Mouse (Mus musculus): ENCODE measurements around the gene Gm42957. TPM values are rescaled to one million over a fixed set of nuclear protein-coding genes. Genes with fewer than 3 reads are reported as not detected.
"Not testable (repeated sequence)": the region's sequence is repeated elsewhere in the genome, so short reads cannot be mapped to it uniquely, and the experiment has no call there.

Gm42957 gene
- polyA plus RNA-seq, 1 experiment from 2014 or later = 0.08 TPM

DNA sequence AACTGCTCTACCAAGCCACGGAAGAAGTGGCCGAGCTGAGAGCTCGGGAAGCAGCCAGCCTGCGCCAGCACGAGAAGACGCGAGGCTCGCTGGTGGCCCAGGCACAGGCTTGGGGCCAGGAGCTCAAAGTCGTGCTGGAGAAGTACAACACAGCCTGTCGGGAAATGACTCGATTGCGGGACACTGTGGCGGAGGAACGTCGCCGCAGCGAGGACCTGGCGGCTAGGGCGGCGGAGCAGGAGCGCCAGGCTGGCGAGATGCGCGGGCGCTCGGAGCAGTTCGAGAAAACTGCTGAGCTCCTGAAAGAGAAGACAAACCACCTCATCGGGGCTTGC, 49.5 kb downstream of the Gm42957 start:
- H3K4me3 ChIP-seq = peak overlapping the region; percentile 42
- 19% methylated on average over 28 of the region's 28 CpGs for WGBS
- peaks cover 81% of the 10 kb centered on the region for H3K27me3 ChIP-seq (ENCODE audit: low read depth, poor library complexity, severe bottlenecking)
- H3K36me3 ChIP-seq = no peaks in the 10 kb centered on the region
- H3K27ac ChIP-seq = peak overlapping the region; percentile 14
- DNase-seq (ENCODE audit: low spot score) = peak; percentile 59
- no peaks in the 10 kb centered on the region for H3K9me3 ChIP-seq (replicated peaks)
- H3K4me1 ChIP-seq = peaks cover 16% of the 10 kb centered on the region

DNA sequence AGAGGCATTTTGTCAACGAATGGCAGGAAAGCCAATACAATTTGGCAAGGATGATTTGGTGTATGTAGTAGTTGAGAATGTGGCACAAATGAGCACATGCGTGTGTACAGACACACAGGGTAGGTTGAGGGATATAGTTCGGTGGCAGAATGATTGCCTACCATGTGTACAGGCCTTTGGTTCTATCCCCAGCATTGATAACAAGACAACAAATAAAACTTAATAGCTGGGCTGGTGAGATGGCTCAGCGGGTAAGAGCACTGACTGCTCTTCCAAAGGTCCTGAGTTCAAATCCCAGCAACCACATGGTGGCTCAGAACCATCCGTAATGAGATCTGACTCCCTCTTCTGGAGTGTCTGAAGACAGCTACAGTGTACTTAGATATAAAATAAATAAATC, 50.8 kb downstream of the Gm42957 start:
- not testable (repeated sequence) for H3K36me3 ChIP-seq; H3K4me3 ChIP-seq; H3K9me3 ChIP-seq (replicated peaks); H3K27ac ChIP-seq; DNase-seq (ENCODE audit: low spot score)
- peaks cover 72% of the 10 kb centered on the region for H3K27me3 ChIP-seq (ENCODE audit: low read depth, poor library complexity, severe bottlenecking)
- WGBS = 93% methylated on average over 5 of the region's 5 CpGs
- peaks cover 10% of the 10 kb centered on the region for H3K4me1 ChIP-seq

DNA sequence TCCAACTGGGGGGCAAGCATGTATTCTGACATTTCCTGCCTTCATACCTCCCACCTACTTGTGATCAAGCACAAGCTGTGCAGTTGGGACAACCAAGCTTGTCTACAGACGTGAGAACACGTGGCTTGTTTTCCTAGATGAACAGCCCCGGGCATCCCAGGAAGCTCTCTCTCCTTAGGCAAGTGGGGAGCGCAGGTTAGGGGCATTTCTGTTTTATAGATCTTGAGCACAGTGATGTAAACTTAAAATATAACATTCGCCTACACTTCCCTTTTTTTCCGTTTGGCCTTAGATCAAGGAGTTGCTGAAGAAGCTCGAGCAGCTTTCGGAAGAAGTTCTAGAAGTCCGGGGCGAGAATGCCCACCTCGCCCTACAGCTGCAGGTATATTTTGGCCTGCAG, 53.6 kb downstream of the Gm42957 start:
- 80% methylated on average over 11 of the region's 11 CpGs for WGBS
- Histone ChIP-seq H3K27me3 (ENCODE audit: low read depth, poor library complexity, severe bottlenecking) (peaks cover 44% of the 10 kb centered on the region), H3K9me3 (replicated peaks) (no peaks in the 10 kb centered on the region), H3K27ac (no peak overlapping the region), H3K4me3 (no peak overlapping the region), H3K4me1 (peaks cover 16% of the 10 kb centered on the region), H3K36me3 (no peaks in the 10 kb centered on the region)
- DNase-seq (ENCODE audit: low spot score) = no peak

- WGBS = 65% methylated on average over 3 of the region's 3 CpGs
- DNase-seq (ENCODE audit: low spot score) = no peak
- no peak overlapping the region for H3K4me3 ChIP-seq
- no peaks in the 10 kb centered on the region for H3K9me3 ChIP-seq (replicated peaks)
- peaks cover 9% of the 10 kb centered on the region for H3K4me1 ChIP-seq
- peaks cover 30% of the 10 kb centered on the region for H3K27me3 ChIP-seq (ENCODE audit: low read depth, poor library complexity, severe bottlenecking)
- H3K27ac ChIP-seq = no peak overlapping the region
- H3K36me3 ChIP-seq = no peaks in the 10 kb centered on the region
These were observed 55.0 kb downstream of the Gm42957 start for GRCm38 (mm10) chr3:96690298-96690697.

GRCm38 (mm10) chr3:96692506-96692905, 57.2 kb downstream of the Gm42957 start:
- peaks cover 20% of the 10 kb centered on the region for H3K4me1 ChIP-seq
- 16% methylated on average over 3 of the region's 3 CpGs for WGBS
- no peak overlapping the region for H3K4me3 ChIP-seq
- no peaks in the 10 kb centered on the region for H3K9me3 ChIP-seq (replicated peaks)
- DNase-seq (ENCODE audit: low spot score) = no peak
- H3K27me3 ChIP-seq (ENCODE audit: low read depth, poor library complexity, severe bottlenecking) = peaks cover 17% of the 10 kb centered on the region
- peak overlapping the region; percentile 58; the same call in 1 of the 2 replicates for H3K27ac ChIP-seq
- no peaks in the 10 kb centered on the region for H3K36me3 ChIP-seq

DNA sequence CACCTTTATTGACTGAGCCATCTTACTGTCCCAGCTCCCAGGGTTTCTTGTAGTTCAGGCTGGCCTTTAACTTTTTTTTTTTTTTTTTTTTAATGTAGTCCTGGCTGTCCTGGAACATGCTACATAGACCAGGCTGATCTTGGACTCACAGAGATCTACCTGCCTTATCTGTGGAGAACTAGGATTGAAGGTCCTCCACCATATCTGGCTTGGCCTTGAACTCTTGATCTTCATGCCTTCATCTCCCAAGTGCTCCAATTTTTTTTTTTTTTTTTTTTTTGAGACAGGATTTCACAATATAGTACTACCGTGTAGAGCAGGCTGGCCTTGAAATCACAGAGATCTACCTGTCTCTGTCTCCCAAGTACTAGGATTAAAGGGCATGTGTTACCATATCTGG, 58.3 kb downstream of the Gm42957 start:
- no peak for DNase-seq (ENCODE audit: low spot score)
- H3K27ac ChIP-seq = no peak overlapping the region
- H3K36me3 ChIP-seq = no peaks in the 10 kb centered on the region
- H3K4me3 ChIP-seq = no peak overlapping the region
- no peaks in the 10 kb centered on the region for H3K9me3 ChIP-seq (replicated peaks)
- peaks cover 28% of the 10 kb centered on the region for H3K4me1 ChIP-seq
- peaks cover 16% of the 10 kb centered on the region for H3K27me3 ChIP-seq (ENCODE audit: low read depth, poor library complexity, severe bottlenecking)
- WGBS = 89% methylated on average over 1 of the region's 1 CpGs

DNA sequence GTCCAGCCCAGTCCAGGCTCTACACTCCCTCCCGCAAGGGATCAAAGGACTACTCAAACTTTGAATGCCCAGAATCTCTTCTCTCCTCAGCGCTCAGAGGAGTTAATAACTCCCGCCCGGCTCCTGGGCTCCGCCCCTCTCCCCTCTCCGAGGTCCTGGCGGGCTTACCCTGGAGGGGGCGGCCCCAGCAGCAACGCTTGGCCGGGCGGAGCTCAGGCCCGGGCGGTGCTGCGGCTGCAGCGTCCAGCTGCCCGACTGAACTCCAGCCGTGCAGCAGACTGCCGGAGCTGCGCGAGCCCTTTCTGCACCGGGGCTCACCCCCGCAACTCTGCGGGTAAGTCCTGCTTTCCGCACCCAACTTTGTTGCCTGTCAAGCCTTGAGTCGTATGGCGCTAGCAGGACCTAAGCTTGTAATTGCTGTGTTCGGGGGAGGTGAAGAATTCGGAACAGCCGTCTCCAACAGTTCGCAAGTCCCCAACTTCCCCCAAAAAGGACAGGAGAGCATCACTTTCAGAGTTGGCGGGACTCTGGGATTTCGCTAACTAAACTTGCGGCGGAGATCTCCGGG, 61.0 kb downstream of the Gm42957 start, which contains the start of gene Pias3:
Gene Pias3 (plus strand): TSS at position 187 of the 568 bp plus-strand sequence.
- WGBS = under 1% methylated on average over 35 of the region's 35 CpGs
- Histone ChIP-seq H3K4me3 (peak within 1 kb of the TSS; percentile 95), H3K27ac (peak within 1 kb of the TSS; percentile 98), H3K36me3 (peaks cover 21% of the 10 kb centered on the region), H3K4me1 (peaks cover 38% of the 10 kb centered on the region), H3K27me3 (ENCODE audit: low read depth, poor library complexity, severe bottlenecking) (no peaks in the 10 kb centered on the region), H3K9me3 (replicated peaks) (no peaks in the 10 kb centered on the region)
- peak; percentile 85 for DNase-seq (ENCODE audit: low spot score)

- peaks cover 29% of the 10 kb centered on the region for H3K36me3 ChIP-seq
- no peaks in the 10 kb centered on the region for H3K27me3 ChIP-seq (ENCODE audit: low read depth, poor library complexity, severe bottlenecking)
- 1% methylated on average over 85 of the region's 85 CpGs for WGBS
- peak; percentile 92 for DNase-seq (ENCODE audit: low spot score)
- H3K4me3 ChIP-seq = peak overlapping the region; percentile 95
- H3K4me1 ChIP-seq = peaks cover 40% of the 10 kb centered on the region
- no peaks in the 10 kb centered on the region for H3K9me3 ChIP-seq (replicated peaks)
- peak overlapping the region; percentile 98 for H3K27ac ChIP-seq
These were observed 61.8 kb downstream of the Gm42957 start for GRCm38 (mm10) chr3:96696766-96697732.

DNA sequence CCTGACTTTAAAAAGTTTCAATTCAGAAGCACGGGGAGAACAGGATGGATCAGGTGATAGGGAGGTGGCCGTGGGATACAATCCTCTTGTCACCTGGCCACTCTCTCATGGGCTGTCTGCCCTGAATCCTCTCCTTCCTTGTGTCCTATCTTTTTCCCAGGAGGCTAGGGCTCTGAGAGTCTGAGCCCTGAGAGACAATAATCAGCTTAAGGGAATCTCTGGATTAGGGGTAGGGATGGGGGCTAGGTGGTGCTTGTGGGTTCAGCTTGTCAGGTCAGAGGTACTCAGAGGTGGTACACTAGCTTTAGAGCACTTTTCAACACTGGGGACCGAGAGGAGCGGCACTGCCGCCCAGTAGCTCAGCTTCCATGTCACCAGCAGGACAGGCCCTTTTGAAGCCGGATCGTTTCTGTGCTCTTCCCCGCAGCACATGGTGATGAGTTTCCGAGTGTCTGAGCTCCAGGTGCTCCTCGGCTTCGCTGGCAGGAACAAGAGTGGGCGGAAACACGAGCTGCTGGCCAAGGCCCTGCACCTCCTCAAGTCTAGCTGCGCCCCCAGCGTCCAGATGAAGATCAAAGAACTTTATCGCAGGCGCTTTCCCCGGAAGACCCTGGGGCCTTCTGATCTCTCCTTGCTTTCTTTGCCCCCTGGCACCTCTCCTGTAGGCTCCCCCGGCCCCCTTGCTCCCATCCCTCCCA, 63.9 kb downstream of the Gm42957 start:
- WGBS = 24% methylated on average over 19 of the region's 19 CpGs
- Histone ChIP-seq H3K27ac (no peak overlapping the region), H3K9me3 (replicated peaks) (no peaks in the 10 kb centered on the region), H3K4me1 (peaks cover 35% of the 10 kb centered on the region), H3K27me3 (ENCODE audit: low read depth, poor library complexity, severe bottlenecking) (no peaks in the 10 kb centered on the region), H3K36me3 (peaks cover 48% of the 10 kb centered on the region), H3K4me3 (no peak overlapping the region)
- DNase-seq (ENCODE audit: low spot score) = no peak

- H3K4me1 ChIP-seq = peaks cover 35% of the 10 kb centered on the region
- no peak overlapping the region for H3K4me3 ChIP-seq
- no peak for DNase-seq (ENCODE audit: low spot score)
- no peaks in the 10 kb centered on the region for H3K27me3 ChIP-seq (ENCODE audit: low read depth, poor library complexity, severe bottlenecking)
- no peaks in the 10 kb centered on the region for H3K9me3 ChIP-seq (replicated peaks)
- no peak overlapping the region for H3K27ac ChIP-seq
- WGBS = 62% methylated on average over 7 of the region's 7 CpGs
- H3K36me3 ChIP-seq = peaks cover 61% of the 10 kb centered on the region
These were observed 65.1 kb downstream of the Gm42957 start for GRCm38 (mm10) chr3:96700376-96700775.

DNA sequence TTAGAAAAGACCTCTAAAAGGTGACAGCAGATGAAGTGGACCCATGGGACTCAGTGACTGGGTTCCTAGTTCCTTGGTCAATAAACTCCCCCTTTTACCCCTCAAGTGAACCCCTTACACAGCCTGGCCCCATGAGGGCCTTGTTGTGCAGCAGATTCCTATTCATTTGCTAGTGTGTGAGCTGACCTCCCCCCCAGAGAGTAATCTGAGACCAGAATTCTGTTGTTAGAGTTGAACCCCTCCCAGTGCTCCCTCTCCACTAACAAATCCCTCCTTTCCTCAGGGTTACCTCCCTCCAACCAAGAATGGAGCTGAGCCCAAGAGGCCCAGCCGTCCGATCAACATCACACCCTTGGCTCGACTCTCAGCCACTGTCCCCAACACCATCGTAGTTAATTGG, 65.7 kb downstream of the Gm42957 start:
- no peak for DNase-seq (ENCODE audit: low spot score)
- no peaks in the 10 kb centered on the region for H3K27me3 ChIP-seq (ENCODE audit: low read depth, poor library complexity, severe bottlenecking)
- 91% methylated on average over 4 of the region's 4 CpGs for WGBS
- H3K36me3 ChIP-seq = peaks cover 67% of the 10 kb centered on the region
- no peaks in the 10 kb centered on the region for H3K9me3 ChIP-seq (replicated peaks)
- peaks cover 28% of the 10 kb centered on the region for H3K4me1 ChIP-seq
- H3K4me3 ChIP-seq = no peak overlapping the region
- H3K27ac ChIP-seq = no peak overlapping the region
